ENCODE assay signal across 14 mouse cellular contexts in genomic region chr11:98455484-98455883, GRCm38 (mm10). TPM values are rescaled to one million over a fixed set of nuclear protein-coding genes. Genes with fewer than 3 reads are reported as not detected.
DNase-seq lines count a peak whose midpoint lies in the region; ATAC-seq and TF ChIP-seq lines count a peak whose summit lies in the region.
"Had no signal": no experiment of that assay in that cellular context is flagged by ENCODE, and none has a peak within 500 bp of the region (broad histone marks: within the 10 kb centered on the region; RNA-seq: fewer than 3 reads in every experiment).

No protein-coding gene starts in this region.

- ATAC-seq in midbrain, postnatal 0 days (ENCODE audit: low FRiP score), result no peak
- ATAC-seq in midbrain, embryonic 15.5 days (replicated peaks), result no peak
- ATAC-seq: Patski had no signal

- peaks cover 7% of the 10 kb centered on the region for H3K27me3 ChIP-seq in midbrain, postnatal 0 days (ENCODE audit: insufficient read depth, low read length)
- H3K27me3 ChIP-seq in midbrain, embryonic 15.5 days (replicated peaks), result peaks cover 19% of the 10 kb centered on the region
- no peaks in the 10 kb centered on the region; the same call in 1 of the 2 replicates for H3K27me3 ChIP-seq in splenic B cell, adult 2 months (ENCODE audit: control insufficient read depth, insufficient read depth, low read length, poor library complexity, severe bottlenecking)
- H3K27me3 ChIP-seq: Patski had no signal

- in situ Hi-C loops in ES-E14 (cut with MboI; ENCODE audit: low sequenced_read_pairs in 2 of 2, unreplicated experiment in 2 of 2), result no loop called here

- H3K9ac ChIP-seq in midbrain, postnatal 0 days (replicated peaks; ENCODE audit: low read length, poor library complexity, severe bottlenecking), result no peak overlapping the region
- no peak overlapping the region for H3K9ac ChIP-seq in midbrain, embryonic 15.5 days
- no peak overlapping the region for H3K9ac ChIP-seq in ES-E14 (ENCODE audit: insufficient read depth, low read depth, low read length, poor library complexity, severe bottlenecking)
- H3K9ac ChIP-seq: limb, embryonic 13.5 days had no signal

- no peak overlapping the region for H3K4me3 ChIP-seq in midbrain, postnatal 0 days (ENCODE audit: low read depth, low read length)
- no peak overlapping the region for H3K4me3 ChIP-seq in midbrain, embryonic 15.5 days
- H3K4me3 ChIP-seq in ES-E14 (ENCODE audit: insufficient read depth in 1 of 2, low read depth in 1 of 2, low read length in 2 of 2, poor library complexity in 1 of 2, severe bottlenecking in 1 of 2), result no peak overlapping the region
- H3K4me3 ChIP-seq: gastrocnemius, adult 2 months; limb, embryonic 13.5 days had no signal

- no peak overlapping the region for H3K4me2 ChIP-seq in midbrain, postnatal 0 days (ENCODE audit: low read depth, low read length, poor library complexity, severe bottlenecking)
- H3K4me2 ChIP-seq in midbrain, embryonic 15.5 days, result no peak overlapping the region
- H3K4me2 ChIP-seq: limb, embryonic 13.5 days had no signal

- no peaks in the 10 kb centered on the region for H3K4me1 ChIP-seq in midbrain, postnatal 0 days (ENCODE audit: insufficient read depth, low read length)
- H3K4me1 ChIP-seq in midbrain, embryonic 15.5 days, result peaks cover 10% of the 10 kb centered on the region; the same call in 1 of the 2 replicates
- peaks cover 3 to 20% of the 10 kb centered on the region in 2 experiments; a peak in 3 of 4 replicates for H3K4me1 ChIP-seq in ES-E14 (ENCODE audit: control insufficient read depth in 2 of 2, insufficient read depth in 2 of 2, low read length in 2 of 2, poor library complexity in 1 of 2)

- H3K27ac ChIP-seq in midbrain, postnatal 0 days (ENCODE audit: low read depth, low read length), result no peak overlapping the region
- no peak overlapping the region for H3K27ac ChIP-seq in midbrain, embryonic 15.5 days
- H3K27ac ChIP-seq in ES-E14 (ENCODE audit: insufficient read depth, low read depth, low read length, poor library complexity, severe bottlenecking), result no peak overlapping the region
- H3K27ac ChIP-seq: gastrocnemius, adult 2 months; limb, embryonic 13.5 days had no signal

- 87% methylated on average over 4 of the region's 4 CpGs for WGBS in midbrain, postnatal 0 days
- WGBS in midbrain, embryonic 15.5 days, result 84% methylated on average over 4 of the region's 4 CpGs

- no peaks in the 10 kb centered on the region for H3K9me3 ChIP-seq in midbrain, postnatal 0 days (ENCODE audit: low read length)
- H3K9me3 ChIP-seq in midbrain, embryonic 15.5 days, result no peaks in the 10 kb centered on the region
- H3K9me3 ChIP-seq in ES-E14 (ENCODE audit: control insufficient read depth, insufficient read depth, low read depth, low read length), result no peaks in the 10 kb centered on the region
- H3K9me3 ChIP-seq: limb, embryonic 13.5 days had no signal

- TF ChIP-seq CTCF in midbrain, postnatal 0 days (IDR thresholded peaks at IDR 0.05), result peak; percentile 39

- DNase-seq in heart, adult 11 months, result peak; percentile 76
- DNase-seq in heart, adult 18-20 months, result no peak
- DNase-seq in midbrain, postnatal 0 days (ENCODE audit: low spot score), result no peak
- DNase-seq in ES-E14 (ENCODE audit: low read depth, low spot score), result no peak
- DNase-seq in splenic B cell, adult 2 months (ENCODE audit: low read depth, low spot score), result peak; percentile 57
- no peak for DNase-seq in urinary bladder, postnatal 4 days (ENCODE audit: low spot score in 2 of 2)
- no peak for DNase-seq in right cerebral cortex, postnatal 14 days
- DNase-seq: embryo, embryonic 11 days; gastrocnemius, adult 2 months; right cerebral cortex, postnatal 25 days had no signal

- H3K36me3 ChIP-seq in midbrain, postnatal 0 days (ENCODE audit: insufficient read depth, low read length), result no peaks in the 10 kb centered on the region
- no peaks in the 10 kb centered on the region for H3K36me3 ChIP-seq in midbrain, embryonic 15.5 days (replicated peaks)
- H3K36me3 ChIP-seq in ES-E14 (ENCODE audit: control insufficient read depth, insufficient read depth, low read length, poor library complexity, severe bottlenecking), result peaks cover 52% of the 10 kb centered on the region
- no peaks in the 10 kb centered on the region for H3K36me3 ChIP-seq in splenic B cell, adult 2 months (ENCODE audit: control insufficient read depth, insufficient read depth, low read length, poor library complexity, severe bottlenecking)
- H3K36me3 ChIP-seq: limb, embryonic 13.5 days had no signal

TF ChIP-seq in ES-E14, 5 proteins besides CTCF, POLR2A, EP300 and RAD21:
- no peak for TF ChIP-seq HCFC1 (IDR thresholded peaks at IDR 0.05; ENCODE audit: borderline replicate concordance, insufficient read depth, low read length)
- 0 out of 2 replicates have a peak, but pooled peaks have one; percentile 14 for TF ChIP-seq ZNF384 (IDR thresholded peaks at IDR 0.05; ENCODE audit: low read depth, low read length)
TF ChIP-seq in ES-E14: peak in this region for 1.

RNA-seq across cellular contexts. Expression of gene Grb7, which starts 9.3 kb away (rescaled TPM):
- under 1 TPM; 0.21 to 0.30 TPM for total RNA-seq in heart, adult 18-20 months (2021)
- 0.71 and 0.82 TPM in 2 replicates for total RNA-seq in midbrain, postnatal 0 days (2014; rRNA removed)
- 1.00 and 1.3 TPM in 2 replicates for polyA plus RNA-seq in midbrain, postnatal 0 days (2015; fragmentation: Nextera tagmentation; extraction: Ambion mirVana)
- 0.80 and 1.1 TPM in 2 replicates for polyA plus RNA-seq in midbrain, embryonic 15.5 days (2015; fragmentation: Nextera tagmentation; extraction: Ambion mirVana)
- 12.1 and 18.9 TPM in 2 replicates for total RNA-seq in ES-E14 (2012; rRNA removed)
- total RNA-seq: gastrocnemius, adult 2 months; megakaryocyte, adult 5-6 weeks had no signal

RNA-seq across cellular contexts. Expression of gene Mien1, which starts 16.7 kb away (rescaled TPM):
- 10 to 100 TPM; 63.9 to 65.9 TPM for total RNA-seq in heart, adult 18-20 months (2021)
- total RNA-seq in midbrain, postnatal 0 days (2014; rRNA removed), result 68.3 and 79.2 TPM in 2 replicates
- 243 and 246 TPM in 2 replicates for polyA plus RNA-seq in midbrain, postnatal 0 days (2015; fragmentation: Nextera tagmentation; extraction: Ambion mirVana)
- polyA plus RNA-seq in midbrain, embryonic 15.5 days (2015; fragmentation: Nextera tagmentation; extraction: Ambion mirVana), result 233 and 238 TPM in 2 replicates
- 34.6 and 52.5 TPM in 2 replicates for total RNA-seq in ES-E14 (2012; rRNA removed)

RNA-seq across cellular contexts. Expression of gene Erbb2, which starts 43.2 kb away (rescaled TPM):
- 1 to 10 TPM; 5.6 to 5.9 TPM for total RNA-seq in heart, adult 18-20 months (2021)
- total RNA-seq in midbrain, postnatal 0 days (2014; rRNA removed), result 8.1 and 9.4 TPM in 2 replicates
- 3.9 and 4.5 TPM in 2 replicates for polyA plus RNA-seq in midbrain, postnatal 0 days (2015; fragmentation: Nextera tagmentation; extraction: Ambion mirVana)
- polyA plus RNA-seq in midbrain, embryonic 15.5 days (2015; fragmentation: Nextera tagmentation; extraction: Ambion mirVana), result 6.8 and 7.7 TPM in 2 replicates
- total RNA-seq in ES-E14 (2012; rRNA removed), result 13.2 and 24.4 TPM in 2 replicates
- total RNA-seq: megakaryocyte, adult 5-6 weeks had no signal

RNA-seq across cellular contexts. Expression of gene Pgap3, which starts 55.2 kb away (rescaled TPM):
- total RNA-seq in heart, adult 18-20 months (2021), result 1 to 10 TPM; 8.1 to 9.1 TPM
- 10.1 and 10.9 TPM in 2 replicates for total RNA-seq in midbrain, postnatal 0 days (2014; rRNA removed)
- 7.0 and 7.7 TPM in 2 replicates for polyA plus RNA-seq in midbrain, postnatal 0 days (2015; fragmentation: Nextera tagmentation; extraction: Ambion mirVana)
- 9.6 and 9.9 TPM in 2 replicates for polyA plus RNA-seq in midbrain, embryonic 15.5 days (2015; fragmentation: Nextera tagmentation; extraction: Ambion mirVana)
- total RNA-seq in ES-E14 (2012; rRNA removed), result 7.4 and 10.2 TPM in 2 replicates

Comparison
In these comparisons a context has a peak if more than half of its experiments do, and no peak if none do; other contexts are left out.
1. DNase-seq: peak in heart, adult 11 months (single experiment) and splenic B cell, adult 2 months (single experiment); none in heart, adult 18-20 months (0 of 2), midbrain, postnatal 0 days (single experiment), ES-E14 (single experiment), urinary bladder, postnatal 4 days (0 of 2) and right cerebral cortex, postnatal 14 days (single experiment).